Mouse (Mus musculus): ENCODE measurements around the gene Chrnb1.

DNA sequence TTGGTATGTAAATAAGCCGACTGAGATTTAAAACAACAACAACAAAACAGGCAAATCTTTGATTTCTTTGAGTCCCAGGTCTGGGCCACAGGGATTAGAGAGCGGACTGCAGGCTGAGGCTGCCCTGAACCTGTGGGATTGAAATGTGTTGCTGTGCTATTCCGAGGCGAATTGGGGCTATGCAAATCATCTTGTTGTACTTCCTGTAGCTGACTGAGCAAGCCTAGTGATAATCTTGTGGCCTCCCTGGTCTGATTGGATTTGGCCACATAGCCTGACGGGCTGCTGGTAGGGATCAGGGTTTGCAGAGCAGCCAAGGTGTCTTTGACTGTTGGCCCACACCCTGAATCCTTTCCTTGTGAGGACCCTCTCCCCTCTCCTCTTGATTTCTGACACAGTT is 20.8 kb downstream of the Chrnb1 start:
- TF ChIP-seq GATA1 (IDR thresholded peaks at IDR 0.05; ENCODE audit: borderline replicate concordance, low read length), result no peak
- no peak for TF ChIP-seq FLI1 (IDR thresholded peaks at IDR 0.05; ENCODE audit: low read length)
